Comparison of ENCODE assay signal across 13 mouse cellular contexts in the genomic region with DNA sequence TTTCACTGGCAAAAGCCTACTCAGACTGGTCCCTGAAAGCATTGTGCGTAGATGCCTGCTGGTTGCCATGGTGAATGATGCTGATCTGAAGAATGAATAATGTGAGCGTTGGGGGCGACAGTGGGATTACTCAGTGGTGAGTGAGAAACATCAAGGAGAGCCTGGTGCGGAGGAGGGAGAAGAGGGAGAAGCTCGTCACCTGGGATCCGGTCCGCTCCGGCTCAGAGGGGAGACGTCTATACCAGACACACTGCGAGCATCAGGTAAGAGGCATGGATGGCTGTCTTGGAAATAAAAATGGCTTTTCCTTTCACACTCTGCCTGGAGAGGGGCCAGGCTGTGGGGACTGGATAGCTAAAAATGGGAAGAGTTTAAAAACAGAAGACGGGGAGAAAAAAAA. TPM values are rescaled to one million over a fixed set of nuclear protein-coding genes. Genes with fewer than 3 reads are reported as not detected.
DNase-seq lines count a peak whose midpoint lies in the region; ATAC-seq and TF ChIP-seq lines count a peak whose summit lies in the region.
"Had no signal": no experiment of that assay in that cellular context is flagged by ENCODE, and none has a peak within 500 bp of the region (broad histone marks: within the 10 kb centered on the region; RNA-seq: fewer than 3 reads in every experiment).

A gene (plus strand): TSS at position 198 of the 400 bp plus-strand sequence.

- peak within 1 kb of the TSS; percentile 29; the same call in 1 of the 2 replicates for H3K4me2 ChIP-seq in forebrain, embryonic 12.5 days
- no peak within 1 kb of the TSS for H3K4me2 ChIP-seq in hindbrain, embryonic 11.5 days (replicated peaks; ENCODE audit: low read depth, low read length)
- no peak within 1 kb of the TSS for H3K4me2 ChIP-seq in lung, postnatal 0 days (replicated peaks; ENCODE audit: low read depth, low read length)
- H3K4me2 ChIP-seq: limb, embryonic 15.5 days had no signal

- DNase-seq in hindbrain, embryonic 11.5 days (ENCODE audit: low spot score): peak; percentile 54
- peak; percentile 84 to 95 for DNase-seq in left cerebral cortex, postnatal 14 days (ENCODE audit: low spot score in 2 of 2)
- peak; percentile 43 for DNase-seq in retina, postnatal 1 day
- DNase-seq in lung, postnatal 0 days (ENCODE audit: low spot score): no peak
- no peak for DNase-seq in adrenal gland, postnatal 25 days
- no peak for DNase-seq in cerebellum, postnatal 10 days
- DNase-seq: heart, adult 11 months; kidney, adult 11 months had no signal

- 30% methylated on average over 11 of the region's 11 CpGs for WGBS in forebrain, embryonic 12.5 days
- 55% methylated on average over 11 of the region's 11 CpGs for WGBS in hindbrain, embryonic 11.5 days
- WGBS in lung, postnatal 0 days: 76% methylated on average over 11 of the region's 11 CpGs

- 0 out of 2 replicates have a peak within 1 kb of the TSS, but pooled peaks have one; percentile 42 for H3K27ac ChIP-seq in forebrain, embryonic 12.5 days
- H3K27ac ChIP-seq in hindbrain, embryonic 11.5 days (ENCODE audit: low read depth, low read length): no peak within 1 kb of the TSS
- H3K27ac ChIP-seq in lung, postnatal 0 days (ENCODE audit: low read length): no peak within 1 kb of the TSS
- H3K27ac ChIP-seq: limb, embryonic 15.5 days had no signal

- H3K9ac ChIP-seq in forebrain, embryonic 12.5 days: 0 out of 2 replicates have a peak within 1 kb of the TSS, but pooled peaks have one; percentile 4
- H3K9ac ChIP-seq in hindbrain, embryonic 11.5 days (ENCODE audit: low read depth, low read length): no peak within 1 kb of the TSS
- H3K9ac ChIP-seq in lung, postnatal 0 days (replicated peaks; ENCODE audit: low read depth): no peak within 1 kb of the TSS
- H3K9ac ChIP-seq: limb, embryonic 15.5 days had no signal

- TF ChIP-seq EP300 in lung, postnatal 0 days (IDR thresholded peaks at IDR 0.05): no peak

- ATAC-seq in forebrain, embryonic 12.5 days (ENCODE audit: low FRiP score): peak; percentile 76
- ATAC-seq in hindbrain, embryonic 11.5 days (ENCODE audit: low FRiP score): peak; percentile 59
- ATAC-seq in lung, postnatal 0 days: no peak
- no peak for ATAC-seq in activated CD4-positive, CD25-positive, alpha-beta regulatory T cell, adult 4 months

- peaks cover 38% of the 10 kb centered on the region for H3K36me3 ChIP-seq in forebrain, embryonic 12.5 days (replicated peaks)
- H3K36me3 ChIP-seq in hindbrain, embryonic 11.5 days (ENCODE audit: control insufficient read depth, insufficient read depth, low read length): no peaks in the 10 kb centered on the region
- H3K36me3 ChIP-seq in lung, postnatal 0 days (ENCODE audit: insufficient read depth, low read length): no peaks in the 10 kb centered on the region
- H3K36me3 ChIP-seq: limb, embryonic 15.5 days had no signal

- peaks cover 20% of the 10 kb centered on the region for H3K4me1 ChIP-seq in forebrain, embryonic 12.5 days
- H3K4me1 ChIP-seq in hindbrain, embryonic 11.5 days (replicated peaks; ENCODE audit: control insufficient read depth, insufficient read depth, low read length): peaks cover 3% of the 10 kb centered on the region; the same call in 1 of the 2 replicates
- no peaks in the 10 kb centered on the region for H3K4me1 ChIP-seq in lung, postnatal 0 days (ENCODE audit: insufficient read depth, low read depth, low read length)
- H3K4me1 ChIP-seq: limb, embryonic 15.5 days had no signal

- intact Hi-C loops in left cerebral cortex, postnatal 14 days (cut with DNase I): no loop called here

- H3K4me3 ChIP-seq in forebrain, embryonic 12.5 days (replicated peaks): no peak within 1 kb of the TSS
- no peak within 1 kb of the TSS for H3K4me3 ChIP-seq in hindbrain, embryonic 11.5 days (ENCODE audit: low read depth, low read length)
- no peak within 1 kb of the TSS for H3K4me3 ChIP-seq in lung, postnatal 0 days (ENCODE audit: low read depth, low read length)
- H3K4me3 ChIP-seq: limb, embryonic 15.5 days; megakaryocyte, embryonic 14.5 days had no signal

- H3K27me3 ChIP-seq in forebrain, embryonic 12.5 days: no peaks in the 10 kb centered on the region
- no peaks in the 10 kb centered on the region for H3K27me3 ChIP-seq in hindbrain, embryonic 11.5 days (ENCODE audit: control insufficient read depth, insufficient read depth, low read length)
- no peaks in the 10 kb centered on the region for H3K27me3 ChIP-seq in lung, postnatal 0 days (replicated peaks; ENCODE audit: insufficient read depth, low read length)
- H3K27me3 ChIP-seq: limb, embryonic 15.5 days; megakaryocyte, embryonic 14.5 days had no signal

- no peak for TF ChIP-seq CTCF in lung, postnatal 0 days (IDR thresholded peaks at IDR 0.05)

- no peaks in the 10 kb centered on the region for H3K9me3 ChIP-seq in forebrain, embryonic 12.5 days
- no peaks in the 10 kb centered on the region for H3K9me3 ChIP-seq in hindbrain, embryonic 11.5 days (ENCODE audit: control insufficient read depth, low read length)
- H3K9me3 ChIP-seq in lung, postnatal 0 days (ENCODE audit: low read length): no peaks in the 10 kb centered on the region
- H3K9me3 ChIP-seq: limb, embryonic 15.5 days; megakaryocyte, embryonic 14.5 days had no signal

RNA-seq across cellular contexts. Expression of the gene that starts here (rescaled TPM):
- polyA plus RNA-seq in forebrain, embryonic 12.5 days (2016; fragmentation: Nextera tagmentation; extraction: Ambion mirVana): 1.1 and 1.7 TPM in 2 replicates
- 0.68 and 1.0 TPM in 2 replicates for polyA plus RNA-seq in hindbrain, embryonic 11.5 days (2014; fragmentation: Nextera tagmentation; extraction: Ambion mirVana)
- total RNA-seq in left cerebral cortex, postnatal 14 days (2021): 1 to 10 TPM; 6.7 to 7.3 TPM
- not detected in 2 replicates for polyA plus RNA-seq in lung, postnatal 0 days (2015; fragmentation: Nextera tagmentation; extraction: Ambion mirVana)
- polyA plus RNA-seq in activated CD4-positive, CD25-positive, alpha-beta regulatory T cell, adult 4 months (2017; shearing (Covaris generic)): under 1 TPM; 0.71 to 0.94 TPM
- total RNA-seq in adrenal gland, postnatal 25 days (2021): not detected in 2 replicates
- total RNA-seq: adrenal gland, adult 18-20 months had no signal

Comparison
In these comparisons a context has a peak if more than half of its experiments do, and no peak if none do; other contexts are left out.
1. ATAC-seq: peak in forebrain, embryonic 12.5 days (single experiment) and hindbrain, embryonic 11.5 days (single experiment); none in lung, postnatal 0 days (single experiment) and activated CD4-positive, CD25-positive, alpha-beta regulatory T cell, adult 4 months (single experiment).
2. DNase-seq: peak in hindbrain, embryonic 11.5 days (single experiment), left cerebral cortex, postnatal 14 days (2 of 2) and retina, postnatal 1 day (single experiment); none in lung, postnatal 0 days (single experiment), adrenal gland, postnatal 25 days (single experiment) and cerebellum, postnatal 10 days (0 of 2).